Mouse (Mus musculus): ENCODE data around the gene Ly6g6f.

DNA sequence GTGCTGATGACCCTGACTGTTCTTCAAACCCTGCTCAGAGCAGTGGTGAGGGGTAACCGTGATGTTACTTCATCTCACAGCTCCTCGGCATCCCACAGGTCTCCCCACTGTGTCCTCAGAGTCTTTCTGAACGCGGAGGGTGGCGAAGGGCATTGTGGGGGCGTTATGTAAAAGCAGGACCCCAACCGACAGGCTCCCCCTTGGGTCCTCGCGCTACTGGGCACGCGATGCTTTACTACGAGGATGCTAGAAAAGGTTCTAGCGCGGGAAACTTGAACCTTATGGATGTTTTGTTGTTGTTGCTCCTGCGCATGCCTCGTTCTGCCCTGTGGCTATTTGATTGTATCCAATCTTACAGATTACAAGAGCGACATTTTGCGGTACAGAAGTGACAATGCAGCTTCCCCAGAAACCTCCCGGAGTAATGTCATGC, 36.5 kb upstream of the Ly6g6f start, which contains the start of gene Csnk2b:
- no peak for TF ChIP-seq CTCF (IDR thresholded peaks at IDR 0.05; ENCODE audit: borderline replicate concordance, control insufficient read depth, extremely low read depth, insufficient read depth, low read length, poor library complexity)
- TF ChIP-seq POLR2A (IDR thresholded peaks at IDR 0.05; ENCODE audit: control insufficient read depth, extremely low read depth, insufficient read depth, low read length, poor library complexity): no peak
